Mouse (Mus musculus): ENCODE data around the gene Itih2. TPM values are rescaled to one million over a fixed set of nuclear protein-coding genes. Genes with fewer than 3 reads are reported as not detected.

The Itih2 gene
- 9.9 and 21.9 TPM in 2 replicates for polyA plus RNA-seq (2012; rRNA removed)

GRCm38 (mm10) chr2:10131296-10131695 lies at the start of gene Itih2:
TSS of gene Itih2 (minus strand) at chr2:10131396.

GRCm38 (mm10) chr2:10153201-10154075 lies 22.2 kb upstream of the Itih2 start, which contains the start of gene Itih5:
TSS of gene Itih5 (plus strand) at chr2:10153571.

GRCm38 (mm10) chr2:10080310-10081010 lies 50.7 kb downstream of the Itih2 start, which contains the start of the genes Atp5c1 and Kin:
TSS of gene Atp5c1 (minus strand) at chr2:10080510.
TSS of gene Kin (plus strand) at chr2:10080593.

DNA sequence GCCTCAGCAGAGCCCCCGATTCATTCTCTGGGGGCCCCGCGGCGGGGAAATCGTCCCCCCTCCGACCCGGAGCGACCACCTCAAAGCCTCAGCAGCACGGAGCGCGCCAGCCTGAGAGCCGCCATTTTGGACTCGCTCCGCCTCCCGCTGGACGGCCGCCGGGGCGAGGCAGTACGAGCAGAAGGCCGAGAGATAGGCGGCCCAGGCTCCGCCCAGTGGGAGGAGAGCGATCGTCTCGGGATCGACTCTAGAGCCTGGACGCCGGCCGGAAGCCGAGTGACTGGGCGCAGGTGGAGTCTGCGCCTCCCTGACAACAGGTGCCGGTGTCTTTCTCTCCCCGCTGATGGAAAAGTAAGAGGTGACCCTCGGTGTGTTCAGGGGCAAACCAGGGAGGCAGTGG lies 82.7 kb downstream of the Itih2 start, which contains the start of gene Taf3:
TSS of gene Taf3 (minus strand) at position 136 of the 400 bp plus-strand sequence.

Other genes with a start within 250 kb of the Itih2 start
- gene 9230102O04Rik, start 241.9 kb downstream of the Itih2 start, polyA plus RNA-seq (2012; rRNA removed): 0.62 and 2.0 TPM in 2 replicates
- gene Gata3, start 241.4 kb downstream of the Itih2 start, polyA plus RNA-seq (2012; rRNA removed): 7.8 and 9.2 TPM in 2 replicates
- 11.1 and 12.6 TPM in 2 replicates for gene Taf3, start 82.8 kb downstream of the Itih2 start, polyA plus RNA-seq (2012; rRNA removed)
- gene Atp5c1, start 50.9 kb downstream of the Itih2 start, polyA plus RNA-seq (2012; rRNA removed): 258 and 386 TPM in 2 replicates
- 29.7 and 57.0 TPM in 2 replicates for gene Kin, start 50.8 kb downstream of the Itih2 start, polyA plus RNA-seq (2012; rRNA removed)
- gene Itih5, start 22.2 kb upstream of the Itih2 start, polyA plus RNA-seq (2012; rRNA removed): 4.2 and 4.5 TPM in 2 replicates
- 0.83 and 1.4 TPM in 2 replicates for gene Sfmbt2, start 239.1 kb upstream of the Itih2 start, polyA plus RNA-seq (2012; rRNA removed)

Measured in central nervous system, embryonic 11.5 days (tissue).